Mouse (Mus musculus) kidney, adult 2 months (tissue): ENCODE results near the gene Acsbg1. TPM values are rescaled to one million over a fixed set of nuclear protein-coding genes. Genes with fewer than 3 reads are reported as not detected.

Experiments used
- DNase-seq: peaks from one replicate; pipeline ENCODE4 v3.0.0; 2021
- H3K27ac ChIP-seq: fragments of 200-500 bp; 2 replicates; pipeline ENCODE4 v1.5.1; 2012; ENCODE audit warnings: low read depth, low read length, control low read depth, inconsistent platforms; ENCODE audit not compliant: insufficient read depth
- H3K27me3 ChIP-seq: fragments of 200-500 bp; replicated peaks from 2 replicates; pipeline ENCODE4 v1.6.1; 2012; ENCODE audit warnings: mild to moderate bottlenecking, moderate library complexity, low read length, inconsistent platforms; ENCODE audit not compliant: control insufficient read depth, insufficient read depth
- H3K36me3 ChIP-seq: fragments of 200-500 bp; 2 replicates; pipeline ENCODE4 v1.6.1; 2012; ENCODE audit warnings: mild to moderate bottlenecking, moderate library complexity, low read length, inconsistent platforms; ENCODE audit not compliant: control insufficient read depth, insufficient read depth
- H3K4me1 ChIP-seq: fragments of 200-500 bp; 2 replicates; pipeline ENCODE4 v1.6.1; 2011; ENCODE audit warnings: low read length; ENCODE audit not compliant: control insufficient read depth, insufficient read depth
- H3K4me3 ChIP-seq: fragments of 200-500 bp; 2 replicates; pipeline ENCODE4 v1.5.1; 2011; ENCODE audit warnings: mild to moderate bottlenecking, low read depth, low read length, control low read depth; ENCODE audit not compliant: insufficient read depth
- CTCF ChIP-seq: fragments of 200-500 bp; conservative IDR thresholded peaks from 2 replicates; pipeline ENCODE4 v1.5.1; 2011; ENCODE audit warnings: low read depth, mild to moderate bottlenecking, control low read depth, low read length, moderate library complexity, mixed read lengths; ENCODE audit not compliant: insufficient read depth, insufficient read length
- POLR2A ChIP-seq: fragments of 200-500 bp; IDR thresholded peaks from one replicate; pipeline ENCODE4 v1.6.1; 2011; ENCODE audit warnings: low read depth, low read length, control low read depth
- WGBS: fragments of 180-500 bp; shearing (Covaris S2); methylation state at CpG from one replicate; pipeline ENCODE4 v1.1.7; 2018; 5-methylcytosine and 5-hydroxymethylcytosine counted together
- polyA plus RNA-seq: library from polyadenylated mRNA; depleted of rRNA; stranded (reverse); fragments of >200 nt; gene quantifications from 2 replicates; pipeline ENCODE4 v1.2.3, GENCODE M21; 2012

Acsbg1 gene
- polyA plus RNA-seq, 1 experiment, result 1.1 TPM

- WGBS, result 51% methylated on average over 14 of the region's 14 CpGs
- Histone ChIP-seq H3K4me1 (no peaks in the 10 kb centered on the region), H3K4me3 (no peak overlapping the region), H3K36me3 (no peaks in the 10 kb centered on the region), H3K27ac (no peak overlapping the region), H3K27me3 (no peaks in the 10 kb centered on the region)
- TF ChIP-seq POLR2A, result no peak
- TF ChIP-seq CTCF, result no peak
- DNase-seq, result peak; percentile 63
These were observed 25.9 kb upstream of the Acsbg1 start for GRCm38 (mm10) chr9:54687246-54688236.

- no peak overlapping the region for H3K4me3 ChIP-seq
- no peaks in the 10 kb centered on the region for H3K4me1 ChIP-seq
- DNase-seq, result no peak
- H3K36me3 ChIP-seq, result no peaks in the 10 kb centered on the region
- TF ChIP-seq CTCF (no peak), POLR2A (no peak)
- H3K27me3 ChIP-seq, result no peaks in the 10 kb centered on the region
- H3K27ac ChIP-seq, result no peak overlapping the region
- WGBS, result 77% methylated on average over 7 of the region's 7 CpGs
These were observed 22.3 kb upstream of the Acsbg1 start for GRCm38 (mm10) chr9:54683814-54684605.

- no peak for TF ChIP-seq POLR2A
- no peak for TF ChIP-seq CTCF
- H3K4me1 ChIP-seq, result no peaks in the 10 kb centered on the region
- H3K4me3 ChIP-seq, result no peak overlapping the region
- H3K27me3 ChIP-seq, result no peaks in the 10 kb centered on the region
- DNase-seq, result no peak
- no peak overlapping the region for H3K27ac ChIP-seq
- WGBS, result 46% methylated on average over 2 of the region's 4 CpGs
- H3K36me3 ChIP-seq, result no peaks in the 10 kb centered on the region
These were observed 21.2 kb upstream of the Acsbg1 start for GRCm38 (mm10) chr9:54682846-54683245.

- Histone ChIP-seq H3K4me1 (no peaks in the 10 kb centered on the region), H3K4me3 (no peak overlapping the region), H3K36me3 (no peaks in the 10 kb centered on the region), H3K27me3 (no peaks in the 10 kb centered on the region), H3K27ac (no peak overlapping the region)
- peak; percentile 68 for DNase-seq
- TF ChIP-seq CTCF (peak; percentile 79), POLR2A (no peak)
- 4% methylated on average over 14 of the region's 14 CpGs for WGBS
These were observed 14.9 kb upstream of the Acsbg1 start for GRCm38 (mm10) chr9:54676531-54676986.

GRCm38 (mm10) chr9:54673887-54674286, 12.2 kb upstream of the Acsbg1 start:
- no peak for DNase-seq
- TF ChIP-seq POLR2A (no peak), CTCF (no peak)
- Histone ChIP-seq H3K27me3 (no peaks in the 10 kb centered on the region), H3K27ac (no peak overlapping the region), H3K4me1 (no peaks in the 10 kb centered on the region), H3K4me3 (no peak overlapping the region), H3K36me3 (no peaks in the 10 kb centered on the region)
- 89% methylated on average over 13 of the region's 13 CpGs for WGBS

GRCm38 (mm10) chr9:54671962-54672361, 10.3 kb upstream of the Acsbg1 start:
- no peak for DNase-seq
- 68% methylated on average over 3 of the region's 3 CpGs for WGBS
- Histone ChIP-seq H3K27ac (no peak overlapping the region), H3K36me3 (no peaks in the 10 kb centered on the region), H3K4me3 (no peak overlapping the region), H3K4me1 (no peaks in the 10 kb centered on the region), H3K27me3 (no peaks in the 10 kb centered on the region)
- TF ChIP-seq CTCF, result no peak
- TF ChIP-seq POLR2A, result no peak

GRCm38 (mm10) chr9:54668455-54668854, 6.8 kb upstream of the Acsbg1 start:
- Histone ChIP-seq H3K4me1 (no peaks in the 10 kb centered on the region), H3K36me3 (no peaks in the 10 kb centered on the region), H3K27ac (no peak overlapping the region), H3K27me3 (no peaks in the 10 kb centered on the region), H3K4me3 (no peak overlapping the region)
- WGBS, result 74% methylated on average over 4 of the region's 4 CpGs
- TF ChIP-seq POLR2A (no peak), CTCF (no peak)
- DNase-seq, result no peak
